Mouse (Mus musculus) hindbrain, embryonic 11.5 days (tissue): ENCODE data around the gene Ppp2r5c. TPM values are rescaled to one million over a fixed set of nuclear protein-coding genes. Genes with fewer than 3 reads are reported as not detected.

Source experiments
- ATAC-seq: fragments of 200-750 bp; cut with Nextera tagmentation; 2 replicates; pipeline ENCODE4 v1.8.0; 2017; ENCODE audit warnings: mild to moderate bottlenecking, moderate TSS enrichment, moderate library complexity; ENCODE audit not compliant: low FRiP score
- DNase-seq: peaks from one replicate; pipeline ENCODE4 v3.0.0-alpha.2; 2015; ENCODE audit warnings: low spot score
- H3K27ac ChIP-seq: fragments of 300-500 bp; sonication (generic); 2 replicates; pipeline ENCODE4 v1.5.1; 2014; ENCODE audit warnings: mild to moderate bottlenecking, low read depth, low read length
- H3K27me3 ChIP-seq: fragments of 300-500 bp; sonication (generic); 2 replicates; pipeline ENCODE4 v1.6.1; 2014; ENCODE audit warnings: mild to moderate bottlenecking, low read length, moderate library complexity, mixed read lengths; ENCODE audit not compliant: control insufficient read depth, insufficient read depth
- H3K36me3 ChIP-seq: fragments of 300-500 bp; sonication (generic); 2 replicates; pipeline ENCODE4 v1.6.1; 2014; ENCODE audit warnings: mild to moderate bottlenecking, low read length, moderate library complexity, mixed read lengths; ENCODE audit not compliant: control insufficient read depth, insufficient read depth
- H3K4me1 ChIP-seq: fragments of 300-500 bp; sonication (generic); replicated peaks from 2 replicates; pipeline ENCODE4 v1.6.1; 2014; ENCODE audit warnings: low read length, mixed read lengths; ENCODE audit not compliant: control insufficient read depth, insufficient read depth
- H3K4me2 ChIP-seq: fragments of 300-500 bp; sonication (generic); replicated peaks from 2 replicates; pipeline ENCODE4 v1.6.1; 2014; ENCODE audit warnings: mild to moderate bottlenecking, low read depth, low read length
- H3K4me3 ChIP-seq: fragments of 300-500 bp; sonication (generic); 2 replicates; pipeline ENCODE4 v1.5.1; 2014; ENCODE audit warnings: low read depth, low read length
- H3K9ac ChIP-seq: fragments of 300-500 bp; sonication (generic); 2 replicates; pipeline ENCODE4 v1.6.1; 2014; ENCODE audit warnings: low read depth, low read length
- H3K9me3 ChIP-seq: fragments of 300-500 bp; sonication (generic); 2 replicates; pipeline ENCODE4 v1.6.1; 2016; ENCODE audit warnings: low read length; ENCODE audit not compliant: control insufficient read depth
- WGBS: fragments of 180-500 bp; shearing (Covaris S2); extraction: QIAGEN DNeasy Blood & Tissue Kit; methylation state at CpG from one replicate; pipeline ENCODE4 v1.1.7; 2014; 5-methylcytosine and 5-hydroxymethylcytosine counted together
- polyA plus RNA-seq: library from polyadenylated mRNA; unstranded; fragments of >200 nt; fragmentation: Nextera tagmentation; extraction: Ambion mirVana; gene quantifications from 2 replicates; pipeline ENCODE4 v1.2.1, GENCODE M21; 2014

Gene Ppp2r5c
- polyA plus RNA-seq, 1 experiment from 2014 or later = 162 TPM

- no peak overlapping the region for H3K4me2 ChIP-seq
- no peak overlapping the region for H3K4me3 ChIP-seq
- ATAC-seq (no peak), DNase-seq (no peak)
- 96% methylated on average over 3 of the region's 3 CpGs for WGBS
- H3K9me3 ChIP-seq = no peaks in the 10 kb centered on the region
- no peaks in the 10 kb centered on the region for H3K27me3 ChIP-seq
- no peaks in the 10 kb centered on the region for H3K36me3 ChIP-seq
- peaks cover 2% of the 10 kb centered on the region; the same call in 1 of the 2 replicates for H3K4me1 ChIP-seq
- H3K9ac ChIP-seq = no peak overlapping the region
- H3K27ac ChIP-seq = no peak overlapping the region
Measured at GRCm38 (mm10) chr12:110606161-110606560, 159.2 kb downstream of the Ppp2r5c start.

GRCm38 (mm10) chr12:110606676-110607075 lies 159.8 kb downstream of the Ppp2r5c start:
- 89% methylated on average over 2 of the region's 2 CpGs for WGBS
- peaks cover 2% of the 10 kb centered on the region; the same call in 1 of the 2 replicates for H3K4me1 ChIP-seq

GRCm38 (mm10) chr12:110608460-110609152 lies 161.7 kb downstream of the Ppp2r5c start:
- H3K4me3 ChIP-seq = no peak overlapping the region
- H3K4me1 ChIP-seq = peaks cover 2% of the 10 kb centered on the region; the same call in 1 of the 2 replicates
- DNase-seq (no peak), ATAC-seq (no peak)
- H3K9me3 ChIP-seq = no peaks in the 10 kb centered on the region
- H3K36me3 ChIP-seq = no peaks in the 10 kb centered on the region
- no peaks in the 10 kb centered on the region for H3K27me3 ChIP-seq
- 84% methylated on average over 11 of the region's 11 CpGs for WGBS
- H3K9ac ChIP-seq = no peak overlapping the region
- no peak overlapping the region for H3K27ac ChIP-seq
- no peak overlapping the region for H3K4me2 ChIP-seq

More at GRCm38 (mm10) chr12:110606676-110607075, 159.8 kb downstream of the Ppp2r5c start:
- Histone ChIP-seq H3K4me2 (no peak overlapping the region), H3K36me3 (no peaks in the 10 kb centered on the region), H3K9ac (no peak overlapping the region), H3K27me3 (no peaks in the 10 kb centered on the region), H3K27ac (no peak overlapping the region), H3K4me3 (no peak overlapping the region), H3K9me3 (no peaks in the 10 kb centered on the region)
- ATAC-seq (no peak), DNase-seq (no peak)

GRCm38 (mm10) chr12:110609153-110609497 lies 162.2 kb downstream of the Ppp2r5c start:
- Histone ChIP-seq H3K27me3 (no peaks in the 10 kb centered on the region), H3K9me3 (no peaks in the 10 kb centered on the region), H3K4me3 (no peak overlapping the region), H3K9ac (no peak overlapping the region), H3K4me2 (no peak overlapping the region), H3K36me3 (peaks cover 3% of the 10 kb centered on the region), H3K4me1 (0 out of 2 replicates have a peak, but pooled peaks cover under 1% of the 10 kb centered on the region), H3K27ac (no peak overlapping the region)
- no peak for ATAC-seq
- no peak for DNase-seq
- WGBS = 90% methylated on average over 9 of the region's 9 CpGs

- Histone ChIP-seq H3K9ac (no peak overlapping the region), H3K4me2 (no peak overlapping the region), H3K4me1 (no peaks in the 10 kb centered on the region), H3K27ac (no peak overlapping the region), H3K36me3 (peaks cover 9% of the 10 kb centered on the region), H3K27me3 (no peaks in the 10 kb centered on the region), H3K4me3 (no peak overlapping the region), H3K9me3 (no peaks in the 10 kb centered on the region)
- ATAC-seq (no peak), DNase-seq (no peak)
- WGBS = 90% methylated on average over 2 of the region's 2 CpGs
Measured at GRCm38 (mm10) chr12:110610713-110611112, 163.8 kb downstream of the Ppp2r5c start.

- no peak for ATAC-seq
- Histone ChIP-seq H3K4me2 (no peak overlapping the region), H3K9ac (no peak overlapping the region), H3K27ac (no peak overlapping the region), H3K9me3 (no peaks in the 10 kb centered on the region), H3K4me1 (no peaks in the 10 kb centered on the region), H3K36me3 (peaks cover 60% of the 10 kb centered on the region), H3K4me3 (no peak overlapping the region), H3K27me3 (no peaks in the 10 kb centered on the region)
- 97% methylated on average over 11 of the region's 11 CpGs for WGBS
- DNase-seq = no peak
Measured at GRCm38 (mm10) chr12:110630056-110630455, 183.1 kb downstream of the Ppp2r5c start.

Other genes with a start within 250 kb of the Ppp2r5c start
- not detected in 2 replicates for gene Dio3, start 168.1 kb upstream of the Ppp2r5c start, polyA plus RNA-seq
- gene Dync1h1, start 154.3 kb downstream of the Ppp2r5c start, polyA plus RNA-seq = 81.7 and 93.0 TPM in 2 replicates
- 0.42 TPM in 1 of 2 replicates, not detected in the other for gene 1700001K19Rik, start 235.5 kb downstream of the Ppp2r5c start, polyA plus RNA-seq